Mouse (Mus musculus): ENCODE results near the gene Setd1b. TPM values are rescaled to one million over a fixed set of nuclear protein-coding genes. Genes with fewer than 3 reads are reported as not detected.

Setd1b gene
- polyA plus RNA-seq (2012; ENCODE audit: insufficient read depth, low replicate concordance): 20.8 and 52.6 TPM in 2 replicates

DNA sequence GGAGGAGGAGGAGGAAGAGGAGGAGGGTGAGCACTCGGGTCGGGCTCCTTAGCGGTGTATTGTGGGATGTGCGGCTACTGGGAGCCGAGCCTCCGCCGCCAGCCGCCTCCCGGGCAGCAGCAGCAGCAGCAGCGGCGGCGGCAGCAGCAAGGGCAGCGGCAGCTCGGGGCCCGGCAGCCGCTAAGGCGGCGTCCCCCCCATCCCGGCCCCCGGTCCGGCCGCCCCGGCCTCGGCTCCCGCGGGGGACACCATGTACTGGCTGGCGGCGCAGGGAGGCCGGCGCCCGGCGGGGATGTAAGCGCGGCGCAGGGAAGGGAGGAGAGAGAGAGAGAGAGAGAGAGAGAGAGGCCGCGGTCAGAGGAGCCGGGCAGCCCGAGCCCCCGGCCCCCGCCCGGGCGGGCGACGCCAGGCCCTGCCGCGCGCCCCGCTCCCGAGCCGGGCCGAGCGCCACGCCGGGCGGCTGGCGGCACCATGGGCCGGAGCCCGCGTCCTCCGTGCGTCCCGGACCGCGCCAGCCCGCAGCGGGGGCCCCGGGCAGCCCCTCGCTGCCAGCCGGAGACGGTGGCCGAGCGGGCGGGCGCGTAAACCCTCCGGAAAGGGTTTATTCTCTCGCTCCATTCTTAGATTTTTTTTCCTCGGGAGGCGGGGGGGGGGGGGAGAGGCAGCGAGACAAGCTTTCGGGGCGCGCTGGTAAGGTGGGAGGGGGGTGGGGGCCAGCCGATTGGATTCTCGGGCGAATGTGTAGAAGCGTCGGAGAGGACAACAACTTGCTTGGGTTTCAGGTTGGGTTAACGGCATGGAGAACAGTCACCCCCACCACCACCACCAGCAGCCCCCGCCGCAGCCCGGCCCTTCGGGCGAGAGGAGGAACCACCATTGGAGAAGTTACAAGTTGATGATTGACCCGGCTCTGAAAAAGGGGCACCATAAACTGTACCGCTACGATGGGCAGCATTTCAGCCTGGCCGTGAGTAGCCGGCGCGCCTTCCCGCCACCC, at the start of gene Setd1b:
Setd1b (plus strand) TSS at position 33 of the 997 bp plus-strand sequence.
- Histone ChIP-seq H3K36me3 (replicated peaks; ENCODE audit: low read length) (peaks cover 46% of the 10 kb centered on the region), H3K4me3 (replicated peaks) (peak within 1 kb of the TSS; percentile 96), H3K4me1 (peaks cover 48% of the 10 kb centered on the region), H3K27me3 (replicated peaks) (no peaks in the 10 kb centered on the region), H3K9me3 (no peaks in the 10 kb centered on the region)
- no peak for TF ChIP-seq FLI1 (IDR thresholded peaks at IDR 0.05; ENCODE audit: low read length)
- TF ChIP-seq GATA1 (IDR thresholded peaks at IDR 0.05; ENCODE audit: borderline replicate concordance, low read length): no peak

DNA sequence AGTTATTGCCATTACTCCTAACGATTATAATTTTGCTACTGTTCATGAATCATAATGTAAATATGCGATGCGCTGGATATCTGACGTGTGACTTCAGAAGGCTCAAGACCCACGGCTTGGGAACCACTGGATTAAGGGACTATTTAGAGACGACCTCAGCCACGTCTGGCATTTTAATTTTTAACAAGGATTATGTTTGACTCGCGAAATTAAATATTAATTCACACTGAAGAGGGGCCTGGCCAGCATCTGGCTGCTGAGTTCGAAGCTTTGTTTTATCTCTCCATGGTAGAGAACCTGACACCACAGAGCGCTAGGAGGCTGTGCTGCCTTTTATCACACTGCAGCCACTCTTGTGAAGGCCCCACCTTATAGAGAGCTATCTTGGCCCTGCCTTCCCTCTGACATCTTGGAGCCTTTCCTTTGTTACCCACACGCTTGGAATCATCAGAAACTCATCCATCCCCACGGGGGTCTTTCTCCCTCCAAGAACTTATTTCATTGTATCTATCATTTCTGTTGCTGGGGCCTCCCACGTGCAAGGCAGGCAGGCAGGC, 48.8 kb upstream of the Setd1b start:
- Histone ChIP-seq H3K9me3 (peaks cover 14% of the 10 kb centered on the region), H3K27me3 (replicated peaks) (no peaks in the 10 kb centered on the region), H3K4me3 (replicated peaks) (no peak overlapping the region), H3K36me3 (replicated peaks; ENCODE audit: low read length) (peaks cover 21% of the 10 kb centered on the region), H3K4me1 (peaks cover 42% of the 10 kb centered on the region)
- TF ChIP-seq GATA1 (IDR thresholded peaks at IDR 0.05; ENCODE audit: borderline replicate concordance, low read length): no peak

DNA sequence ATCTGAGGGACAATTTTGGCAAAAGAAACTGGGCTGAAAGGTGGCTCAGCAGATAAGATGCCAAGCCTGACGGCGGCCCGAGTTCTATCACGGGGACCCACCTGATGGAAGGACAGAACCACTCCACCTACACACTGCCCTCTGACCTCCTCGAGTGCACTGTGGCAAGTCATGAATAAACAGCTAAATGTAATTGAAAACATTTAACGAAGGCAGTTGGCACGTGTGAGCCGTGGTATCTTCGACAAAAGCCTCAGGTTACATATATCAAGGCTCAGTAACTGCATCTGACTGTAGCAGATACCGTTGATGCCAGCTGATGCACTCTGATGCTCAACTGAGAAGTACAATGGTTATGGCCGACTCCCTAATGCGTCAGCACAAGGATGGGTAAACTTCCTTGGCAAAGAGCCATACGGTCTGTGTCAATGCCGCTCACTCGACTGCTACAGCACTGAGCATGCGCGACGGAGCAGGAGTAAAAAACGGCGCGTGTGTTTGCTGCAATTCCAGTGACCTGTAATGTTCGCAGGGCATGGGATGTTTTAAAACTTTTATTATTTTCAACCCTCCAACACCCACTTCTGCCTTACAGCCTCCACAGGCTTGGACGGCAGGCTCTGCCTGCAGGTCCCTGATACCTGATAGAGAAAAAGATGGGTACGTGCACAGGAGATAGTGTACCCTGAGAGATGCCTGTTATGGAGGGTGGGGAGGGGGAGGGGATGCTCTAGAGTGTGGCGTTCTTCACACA, 47.6 kb upstream of the Setd1b start:
- H3K4me3 ChIP-seq (replicated peaks): no peak overlapping the region
- H3K36me3 ChIP-seq (replicated peaks; ENCODE audit: low read length): peaks cover 18% of the 10 kb centered on the region
- H3K4me1 ChIP-seq: peaks cover 31% of the 10 kb centered on the region

DNA sequence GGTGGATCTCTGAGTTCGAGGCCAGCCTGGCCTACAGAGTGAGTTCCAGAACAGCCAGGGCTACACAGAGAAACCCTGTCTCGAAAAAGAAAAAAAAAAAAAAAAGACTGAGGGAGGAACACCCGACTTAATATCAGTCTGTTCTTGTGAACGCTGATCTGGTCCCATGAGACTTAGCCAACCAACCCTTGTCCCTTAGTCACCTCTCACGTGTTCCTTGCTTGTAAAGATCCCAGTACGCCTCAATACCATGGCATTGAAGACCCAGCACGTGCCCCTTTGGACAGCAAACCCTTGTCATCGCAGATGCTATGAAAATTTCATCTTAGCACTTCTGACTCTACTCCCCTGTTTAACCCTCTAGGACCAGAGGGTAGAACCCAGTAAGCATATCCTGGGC, 45.7 kb upstream of the Setd1b start:
- Histone ChIP-seq H3K36me3 (replicated peaks; ENCODE audit: low read length) (peaks cover 27% of the 10 kb centered on the region), H3K4me3 (replicated peaks) (no peak overlapping the region), H3K9me3 (no peaks in the 10 kb centered on the region), H3K27me3 (replicated peaks) (no peaks in the 10 kb centered on the region), H3K4me1 (peaks cover 29% of the 10 kb centered on the region)
- TF ChIP-seq GATA1 (IDR thresholded peaks at IDR 0.05; ENCODE audit: borderline replicate concordance, low read length): no peak
- no peak for TF ChIP-seq FLI1 (IDR thresholded peaks at IDR 0.05; ENCODE audit: low read length)

More for the DNA sequence above, 47.6 kb upstream of the Setd1b start:
- H3K27me3 ChIP-seq (replicated peaks): no peaks in the 10 kb centered on the region
- no peak for TF ChIP-seq FLI1 (IDR thresholded peaks at IDR 0.05; ENCODE audit: low read length)
- no peak for TF ChIP-seq GATA1 (IDR thresholded peaks at IDR 0.05; ENCODE audit: borderline replicate concordance, low read length)
- H3K9me3 ChIP-seq: peaks cover 8% of the 10 kb centered on the region

DNA sequence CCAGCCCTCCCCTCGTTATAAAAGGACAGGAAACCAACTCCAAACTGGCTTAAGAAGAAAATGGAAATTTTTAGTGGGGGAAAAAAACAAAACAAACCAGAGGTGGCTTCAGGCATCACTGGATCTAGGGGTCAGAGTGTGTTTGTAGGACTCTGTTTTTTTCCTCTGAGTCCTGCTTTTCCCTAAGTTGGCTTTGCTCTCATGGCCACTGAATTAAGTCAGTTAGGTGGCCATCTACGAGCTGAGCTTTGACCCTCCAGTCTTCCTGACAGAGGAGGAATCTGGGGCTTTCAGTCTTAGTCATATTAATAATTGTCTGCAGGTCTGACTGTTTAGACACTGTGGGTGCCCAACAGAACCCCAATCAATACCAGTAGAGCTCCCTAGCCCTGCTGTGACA, 43.5 kb upstream of the Setd1b start:
- H3K36me3 ChIP-seq (replicated peaks; ENCODE audit: low read length): peaks cover 44% of the 10 kb centered on the region
- no peaks in the 10 kb centered on the region for H3K9me3 ChIP-seq
- TF ChIP-seq FLI1 (IDR thresholded peaks at IDR 0.05; ENCODE audit: low read length) (no peak), GATA1 (IDR thresholded peaks at IDR 0.05; ENCODE audit: borderline replicate concordance, low read length) (no peak)
- no peak overlapping the region for H3K4me3 ChIP-seq (replicated peaks)
- H3K4me1 ChIP-seq: peaks cover 37% of the 10 kb centered on the region
- H3K27me3 ChIP-seq (replicated peaks): no peaks in the 10 kb centered on the region

DNA sequence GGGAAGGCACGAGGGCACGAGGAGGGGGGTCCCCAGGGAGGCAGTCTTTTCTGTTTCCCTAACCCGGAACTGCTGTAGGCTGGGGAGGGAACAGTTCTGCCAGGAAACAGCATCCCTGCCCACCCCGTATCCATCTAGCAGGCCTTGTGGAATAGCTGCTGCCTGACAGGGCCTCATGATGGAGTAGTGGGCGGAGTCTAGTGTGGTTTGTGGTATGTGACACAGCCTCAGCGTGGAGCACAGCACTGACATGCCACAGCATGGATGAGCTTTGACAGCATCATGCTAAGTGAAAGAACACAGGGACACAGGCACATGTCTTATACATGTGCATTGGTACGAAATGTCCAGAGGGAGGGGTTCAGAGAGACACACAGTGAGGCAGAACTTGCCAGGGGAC, 39.6 kb upstream of the Setd1b start:
- peaks cover 70% of the 10 kb centered on the region for H3K36me3 ChIP-seq (replicated peaks; ENCODE audit: low read length)
- TF ChIP-seq GATA1 (IDR thresholded peaks at IDR 0.05; ENCODE audit: borderline replicate concordance, low read length): no peak
- no peak for TF ChIP-seq FLI1 (IDR thresholded peaks at IDR 0.05; ENCODE audit: low read length)
- H3K27me3 ChIP-seq (replicated peaks): peaks cover 3% of the 10 kb centered on the region

DNA sequence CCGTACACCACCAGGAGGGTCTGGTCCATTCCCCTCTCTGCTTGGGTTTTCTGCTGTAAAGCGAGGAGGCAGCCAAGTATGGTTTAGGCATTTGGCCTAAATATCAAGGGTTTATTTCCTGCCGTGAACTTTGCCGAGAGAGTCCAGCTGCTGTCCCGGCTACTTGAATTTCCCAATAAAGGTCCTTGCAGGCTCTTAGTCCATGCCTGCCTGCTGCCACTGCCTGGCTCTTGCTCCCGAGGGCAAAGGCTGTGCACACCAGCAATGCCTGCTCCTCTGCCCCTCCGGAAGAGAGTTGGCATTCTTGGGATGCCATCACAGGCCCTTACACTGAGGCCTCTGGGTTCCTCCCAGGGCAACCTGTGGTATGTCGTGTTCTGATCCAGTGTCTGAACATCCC, 38.4 kb upstream of the Setd1b start:
- H3K36me3 ChIP-seq (replicated peaks; ENCODE audit: low read length): peaks cover 64% of the 10 kb centered on the region

More for the DNA sequence above, 39.6 kb upstream of the Setd1b start:
- Histone ChIP-seq H3K4me1 (peaks cover 41% of the 10 kb centered on the region), H3K9me3 (no peaks in the 10 kb centered on the region), H3K4me3 (replicated peaks) (peak overlapping the region; percentile 74)

DNA sequence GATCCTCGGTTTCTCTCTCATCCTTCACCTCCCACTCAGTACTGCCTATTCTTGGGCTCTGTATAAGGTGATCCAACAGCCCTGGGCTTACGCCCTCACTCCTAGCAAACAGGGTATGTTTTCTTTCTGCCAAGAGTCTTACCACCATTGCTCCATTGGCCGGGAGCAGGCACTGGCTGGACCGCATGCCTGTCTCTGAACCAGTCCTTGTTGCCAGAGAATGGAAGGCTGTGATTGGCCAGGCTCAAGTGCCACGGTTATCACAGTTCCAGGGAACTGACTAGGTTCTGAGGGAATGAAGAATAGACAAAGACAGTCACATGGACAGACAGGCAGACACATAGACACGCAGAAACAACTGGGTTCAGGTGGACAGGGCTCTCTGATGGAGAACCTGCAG, 37.2 kb upstream of the Setd1b start:
- Histone ChIP-seq H3K4me3 (replicated peaks) (no peak overlapping the region), H3K4me1 (peaks cover 46% of the 10 kb centered on the region), H3K27me3 (replicated peaks) (peaks cover 3% of the 10 kb centered on the region), H3K36me3 (replicated peaks; ENCODE audit: low read length) (peaks cover 58% of the 10 kb centered on the region), H3K9me3 (no peaks in the 10 kb centered on the region)
- TF ChIP-seq GATA1 (IDR thresholded peaks at IDR 0.05; ENCODE audit: borderline replicate concordance, low read length) (no peak), FLI1 (IDR thresholded peaks at IDR 0.05; ENCODE audit: low read length) (no peak)

More for the DNA sequence above, 38.4 kb upstream of the Setd1b start:
- Histone ChIP-seq H3K9me3 (no peaks in the 10 kb centered on the region), H3K4me1 (peaks cover 36% of the 10 kb centered on the region), H3K27me3 (replicated peaks) (peaks cover 3% of the 10 kb centered on the region), H3K4me3 (replicated peaks) (no peak overlapping the region)
- TF ChIP-seq GATA1 (IDR thresholded peaks at IDR 0.05; ENCODE audit: borderline replicate concordance, low read length) (no peak), FLI1 (IDR thresholded peaks at IDR 0.05; ENCODE audit: low read length) (no peak)

DNA sequence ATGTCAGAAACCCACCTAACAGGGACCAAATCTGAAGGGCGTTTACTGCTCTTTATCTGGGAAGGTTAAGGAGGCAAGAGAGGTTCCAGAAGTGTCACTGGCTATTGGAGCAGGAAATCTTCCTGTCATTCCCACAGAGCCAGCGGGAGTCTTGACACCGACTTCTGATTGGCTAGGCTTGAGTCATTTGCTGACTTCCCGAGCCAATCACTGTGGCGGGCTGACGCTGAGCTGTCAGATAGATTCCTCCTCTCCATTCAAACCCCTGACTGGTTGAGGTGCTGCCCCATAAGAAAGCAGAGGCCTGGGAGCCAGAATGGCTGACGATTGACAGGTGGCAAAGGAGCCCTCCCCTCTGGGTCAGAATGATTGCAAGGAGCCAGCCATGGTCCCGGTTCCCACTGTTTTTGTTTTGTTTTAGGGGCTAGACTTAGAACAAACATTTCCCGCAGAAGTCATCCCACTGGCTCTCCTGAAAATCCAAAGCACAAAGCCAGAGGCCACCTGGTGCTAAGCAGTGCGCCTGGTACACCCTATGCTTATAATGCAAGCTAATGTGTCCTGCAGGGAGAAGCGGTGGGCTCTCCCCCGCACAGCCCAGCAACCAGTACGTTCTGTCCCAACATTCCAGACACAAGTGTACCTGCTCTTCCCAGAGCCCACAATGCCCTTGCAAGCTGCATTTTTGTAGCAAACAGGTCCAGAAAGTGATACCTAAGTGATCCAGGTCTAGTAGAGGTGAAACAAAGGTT, 32.4 kb upstream of the Setd1b start:
- Histone ChIP-seq H3K36me3 (replicated peaks; ENCODE audit: low read length) (peaks cover 52% of the 10 kb centered on the region), H3K27me3 (replicated peaks) (no peaks in the 10 kb centered on the region), H3K9me3 (no peaks in the 10 kb centered on the region), H3K4me1 (peaks cover 41% of the 10 kb centered on the region), H3K4me3 (replicated peaks) (no peak overlapping the region)
- TF ChIP-seq GATA1 (IDR thresholded peaks at IDR 0.05; ENCODE audit: borderline replicate concordance, low read length): no peak
- TF ChIP-seq FLI1 (IDR thresholded peaks at IDR 0.05; ENCODE audit: low read length): no peak

Data from megakaryocyte, embryonic 14.5 days (primary cell).